Mouse (Mus musculus): ENCODE data around the gene A930004D18Rik.

GRCm38 (mm10) chr2:18047646-18048452 lies 10.3 kb upstream of the A930004D18Rik start:
- TF ChIP-seq POLR2A (IDR thresholded peaks at IDR 0.05; ENCODE audit: low read depth, low read length) (no peak), CTCF (conservative IDR thresholded peaks at IDR 0.05; ENCODE audit: insufficient read depth, insufficient read length, low read depth, low read length) (no peak)

Measured in kidney, adult 2 months (tissue).